In the genomic region with DNA sequence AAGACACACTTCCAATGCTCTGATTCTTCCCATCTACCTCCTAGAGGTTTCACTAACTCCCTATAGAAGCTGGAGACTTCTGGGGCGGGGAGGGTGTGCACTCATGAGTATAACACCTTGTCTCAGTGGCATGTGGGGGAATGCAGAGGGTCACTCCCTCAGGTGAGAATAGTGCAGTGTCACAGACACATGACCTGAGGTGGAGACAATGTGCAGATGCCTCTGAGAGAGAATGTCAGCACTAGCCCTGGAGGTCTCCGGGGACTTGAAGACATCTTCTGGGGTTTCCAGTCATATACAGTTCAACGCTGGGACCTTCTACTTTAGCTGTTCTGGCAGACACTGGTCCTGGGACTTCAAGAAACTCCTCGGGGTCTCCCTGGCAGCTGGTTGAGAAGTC, we compare ENCODE assay signal across 35 mouse cellular contexts.
"Had no signal": no experiment of that assay in that cellular context is flagged by ENCODE, and none has a peak within 500 bp of the region (broad histone marks: within the 10 kb centered on the region; RNA-seq: fewer than 3 reads in every experiment).

No protein-coding gene starts in this region.

- H3K36me3 ChIP-seq: heart, embryonic 10.5 days; heart, embryonic 12.5 days; heart, embryonic 13.5 days; heart, embryonic 15.5 days; hindbrain, embryonic 10.5 days; hindbrain, embryonic 12.5 days; hindbrain, embryonic 13.5 days; hindbrain, embryonic 15.5 days; intestine, embryonic 15.5 days; kidney, embryonic 15.5 days had no signal

- ATAC-seq: hindbrain, embryonic 16.5 days; hindbrain, postnatal 0 days; inflammation-experienced regulatory T-cells, adult 6 months; intestine, embryonic 15.5 days; intestine, embryonic 16.5 days; intestine, postnatal 0 days had no signal

- H3K9me3 ChIP-seq: heart, embryonic 10.5 days; heart, embryonic 12.5 days; heart, embryonic 13.5 days; heart, embryonic 15.5 days; hindbrain, embryonic 10.5 days; hindbrain, embryonic 12.5 days; hindbrain, embryonic 13.5 days; hindbrain, embryonic 15.5 days; intestine, embryonic 15.5 days; kidney, embryonic 15.5 days had no signal

- H3K4me2 ChIP-seq: heart, embryonic 11.5 days; heart, embryonic 12.5 days; heart, embryonic 13.5 days; heart, embryonic 15.5 days; hindbrain, embryonic 12.5 days; hindbrain, embryonic 13.5 days; hindbrain, embryonic 14.5 days; hindbrain, embryonic 15.5 days; intestine, embryonic 15.5 days; kidney, embryonic 15.5 days had no signal

- H3K27me3 ChIP-seq: heart, embryonic 12.5 days; heart, embryonic 13.5 days; heart, embryonic 15.5 days; hindbrain, embryonic 15.5 days; intestine, embryonic 15.5 days; kidney, embryonic 15.5 days had no signal

- DNase-seq: heart, postnatal 10 days; heart, postnatal 14 days; heart, postnatal 36 days; heart, postnatal 4 days; kidney, adult 11 months; kidney, adult 18-20 months; kidney, adult 2 months; kidney, adult 8-10 months; kidney, adult 9 months; kidney, postnatal 10 days; kidney, postnatal 14 days; kidney, postnatal 25 days; kidney, postnatal 36 days; kidney, postnatal 4 days; layer of hippocampus, adult 9-11 months; layer of hippocampus, postnatal 36 days had no signal

- H3K27ac ChIP-seq: heart, embryonic 10.5 days; heart, embryonic 13.5 days; heart, embryonic 15.5 days; hindbrain, embryonic 10.5 days; hindbrain, embryonic 12.5 days; hindbrain, embryonic 13.5 days; hindbrain, embryonic 14.5 days; hindbrain, embryonic 15.5 days; hindbrain, postnatal 0 days; intestine, embryonic 15.5 days; kidney, embryonic 15.5 days; kidney, postnatal 0 days; layer of hippocampus, adult 2 months had no signal

- H3K4me1 ChIP-seq: kidney, embryonic 15.5 days had no signal

- H3K4me3 ChIP-seq: heart, embryonic 10.5 days; heart, embryonic 12.5 days; heart, embryonic 13.5 days; heart, embryonic 15.5 days; hindbrain, embryonic 10.5 days; hindbrain, embryonic 12.5 days; hindbrain, embryonic 13.5 days; hindbrain, embryonic 15.5 days; intestine, embryonic 15.5 days; kidney, embryonic 15.5 days; layer of hippocampus, adult 2 months had no signal

- H3K9ac ChIP-seq: heart, embryonic 12.5 days; heart, embryonic 13.5 days; heart, embryonic 15.5 days; hindbrain, embryonic 12.5 days; hindbrain, embryonic 13.5 days; hindbrain, embryonic 14.5 days; hindbrain, embryonic 15.5 days; intestine, embryonic 15.5 days; kidney, embryonic 15.5 days had no signal
